Mouse (Mus musculus): ENCODE results near the gene Ttc28.

GRCm38 (mm10) chr5:111024621-111025020, 145.0 kb downstream of the Ttc28 start:
- no peak for TF ChIP-seq CTCF (IDR thresholded peaks at IDR 0.05)
- TF ChIP-seq EP300 (IDR thresholded peaks at IDR 0.05), result no peak

Measured in lung, postnatal 0 days (tissue).